ENCODE assay signal across 8 mouse cellular contexts in genomic region chr4:155014244-155014643, GRCm38 (mm10). TPM values are rescaled to one million over a fixed set of nuclear protein-coding genes. Genes with fewer than 3 reads are reported as not detected.
"Had no signal": no experiment of that assay in that cellular context is flagged by ENCODE, and none has a peak within 500 bp of the region (broad histone marks: within the 10 kb centered on the region; RNA-seq: fewer than 3 reads in every experiment).

No protein-coding gene starts in this region.

- H3K4me3 ChIP-seq: limb, embryonic 12.5 days; myocyte; neural tube, embryonic 15.5 days had no signal

- DNase-seq: lung, adult 18-20 months; thymus, postnatal 36 days had no signal

- ATAC-seq: intestine, postnatal 0 days had no signal

- H3K36me3 ChIP-seq: limb, embryonic 12.5 days; neural tube, embryonic 15.5 days had no signal

- H3K27ac ChIP-seq: limb, embryonic 12.5 days; liver, embryonic 14.5 days; neural tube, embryonic 15.5 days had no signal

- H3K9me3 ChIP-seq: limb, embryonic 12.5 days; neural tube, embryonic 15.5 days had no signal

- H3K4me2 ChIP-seq: limb, embryonic 12.5 days; neural tube, embryonic 15.5 days had no signal

- H3K9ac ChIP-seq: limb, embryonic 12.5 days; liver, embryonic 14.5 days; neural tube, embryonic 15.5 days had no signal

RNA-seq across cellular contexts. Expression of gene Hes5, which starts 53.5 kb away (rescaled TPM):
- polyA plus RNA-seq: liver, adult 2 months; myocyte had no signal
